Mouse (Mus musculus) megakaryocyte, embryonic 14.5 days (primary cell): Measurements from ENCODE around the gene Mllt6. TPM values are rescaled to one million over a fixed set of nuclear protein-coding genes. Genes with fewer than 3 reads are reported as not detected.
A peak's percentile ranks its signal among the peaks of the same experiment; 100 is the strongest.
"Not testable (repeated sequence)": the region's sequence is repeated elsewhere in the genome, so short reads cannot be mapped to it uniquely, and the experiment has no call there.

Experiments used
- H3K27me3 ChIP-seq: replicated peaks from 2 replicates; pipeline ENCODE3; 2012; ENCODE audit warnings: inconsistent platforms
- H3K36me3 ChIP-seq: replicated peaks from 2 replicates; pipeline ENCODE3; 2012; ENCODE audit warnings: low read length, inconsistent platforms, mixed read lengths
- H3K4me1 ChIP-seq: 2 replicates; pipeline ENCODE4 v1.6.1; 2012; ENCODE audit warnings: inconsistent platforms
- H3K4me3 ChIP-seq: replicated peaks from 2 replicates; pipeline ENCODE3; 2012; ENCODE audit warnings: moderate library complexity, mild to moderate bottlenecking, inconsistent platforms
- H3K9me3 ChIP-seq: 2 replicates; pipeline ENCODE4 v1.6.1; 2012; ENCODE audit warnings: inconsistent platforms
- FLI1 ChIP-seq: IDR thresholded peaks from 2 replicates; pipeline ENCODE4 v1.6.1; 2012; ENCODE audit warnings: low read length, inconsistent platforms, mixed read lengths
- GATA1 ChIP-seq: IDR thresholded peaks from 3 replicates; pipeline ENCODE4 v1.6.1; 2012; ENCODE audit warnings: mixed read lengths, low read length, inconsistent platforms, borderline replicate concordance
- polyA plus RNA-seq: library from polyadenylated mRNA; stranded (reverse); fragments of >175 nt; gene quantifications from 2 replicates; pipeline ENCODE4 v1.2.3, GENCODE M21; 2012; ENCODE audit warnings: low replicate concordance; ENCODE audit not compliant: insufficient read depth

The Mllt6 gene
- polyA plus RNA-seq, 1 experiment, result 8.6 TPM

GRCm38 (mm10) chr11:97643380-97644055 is 19.7 kb upstream of the Mllt6 start:
- Histone ChIP-seq H3K9me3 (peaks cover 14% of the 10 kb centered on the region), H3K36me3 (no peaks in the 10 kb centered on the region), H3K4me3 (no peak overlapping the region), H3K27me3 (peaks cover 26% of the 10 kb centered on the region), H3K4me1 (peaks cover 16% of the 10 kb centered on the region)
- no peak for TF ChIP-seq GATA1
- TF ChIP-seq FLI1, result no peak

- H3K9me3 ChIP-seq, result peaks cover 14% of the 10 kb centered on the region
- peaks cover 29% of the 10 kb centered on the region for H3K27me3 ChIP-seq
- TF ChIP-seq FLI1 (no peak), GATA1 (no peak)
- no peaks in the 10 kb centered on the region for H3K36me3 ChIP-seq
- H3K4me3 ChIP-seq, result no peak overlapping the region
- H3K4me1 ChIP-seq, result peaks cover 16% of the 10 kb centered on the region
These were observed 18.4 kb upstream of the Mllt6 start for GRCm38 (mm10) chr11:97644834-97645233.

- H3K4me1 ChIP-seq, H3K9me3 ChIP-seq, H3K4me3 ChIP-seq, H3K36me3 ChIP-seq: not testable (repeated sequence)
- peaks cover 31% of the 10 kb centered on the region for H3K27me3 ChIP-seq
These were observed 14.7 kb upstream of the Mllt6 start for GRCm38 (mm10) chr11:97648541-97648940.

GRCm38 (mm10) chr11:97650341-97650740 is 12.9 kb upstream of the Mllt6 start:
- Histone ChIP-seq H3K4me1 (no peaks in the 10 kb centered on the region), H3K27me3 (peaks cover 44% of the 10 kb centered on the region), H3K4me3 (no peak overlapping the region), H3K36me3 (peaks cover 4% of the 10 kb centered on the region), H3K9me3 (peaks cover 5% of the 10 kb centered on the region; the same call in 1 of the 2 replicates)
- TF ChIP-seq GATA1 (no peak), FLI1 (no peak)

- H3K36me3 ChIP-seq, H3K4me1 ChIP-seq, H3K4me3 ChIP-seq, H3K9me3 ChIP-seq: not testable (repeated sequence)
- peaks cover 51% of the 10 kb centered on the region for H3K27me3 ChIP-seq
These were observed 9.8 kb upstream of the Mllt6 start for GRCm38 (mm10) chr11:97653376-97653775.

GRCm38 (mm10) chr11:97654210-97654609 is 9.0 kb upstream of the Mllt6 start:
- Histone ChIP-seq H3K4me3 (no peak overlapping the region), H3K36me3 (peaks cover 4% of the 10 kb centered on the region), H3K27me3 (peaks cover 54% of the 10 kb centered on the region), H3K4me1 (peaks cover 13% of the 10 kb centered on the region), H3K9me3 (peaks cover 5% of the 10 kb centered on the region; the same call in 1 of the 2 replicates)
- TF ChIP-seq FLI1 (no peak), GATA1 (no peak)

- TF ChIP-seq FLI1, result no peak
- no peak for TF ChIP-seq GATA1
- peaks cover 5% of the 10 kb centered on the region; the same call in 1 of the 2 replicates for H3K9me3 ChIP-seq
These were observed 6.8 kb upstream of the Mllt6 start for GRCm38 (mm10) chr11:97656269-97656971.

GRCm38 (mm10) chr11:97657184-97657945 is 5.8 kb upstream of the Mllt6 start:
- Histone ChIP-seq H3K4me1 (peaks cover 41% of the 10 kb centered on the region), H3K9me3 (peaks cover 5% of the 10 kb centered on the region; the same call in 1 of the 2 replicates), H3K4me3 (no peak overlapping the region), H3K36me3 (peaks cover 4% of the 10 kb centered on the region), H3K27me3 (peaks cover 57% of the 10 kb centered on the region)
- TF ChIP-seq FLI1 (no peak), GATA1 (no peak)

More at GRCm38 (mm10) chr11:97656269-97656971, 6.8 kb upstream of the Mllt6 start:
- Histone ChIP-seq H3K4me1 (peaks cover 31% of the 10 kb centered on the region), H3K36me3 (peaks cover 4% of the 10 kb centered on the region), H3K4me3 (no peak overlapping the region), H3K27me3 (peaks cover 56% of the 10 kb centered on the region)

GRCm38 (mm10) chr11:97657967-97658366 is 5.2 kb upstream of the Mllt6 start:
- not testable (repeated sequence) for H3K4me3 ChIP-seq, H3K9me3 ChIP-seq, H3K36me3 ChIP-seq
- peaks cover 46% of the 10 kb centered on the region for H3K4me1 ChIP-seq
- H3K27me3 ChIP-seq, result peaks cover 62% of the 10 kb centered on the region

- Histone ChIP-seq H3K4me3 (peak overlapping the region; percentile 93), H3K9me3 (peaks cover 1% of the 10 kb centered on the region; the same call in 1 of the 2 replicates), H3K36me3 (peaks cover under 1% of the 10 kb centered on the region), H3K27me3 (peaks cover 62% of the 10 kb centered on the region), H3K4me1 (peaks cover 49% of the 10 kb centered on the region)
- TF ChIP-seq GATA1 (no peak), FLI1 (no peak)
These were observed 4.4 kb upstream of the Mllt6 start for GRCm38 (mm10) chr11:97658751-97659266.
